Mouse (Mus musculus) neural tube, embryonic 10.5 days (tissue): ENCODE results near the gene Gm37240.
"Not testable (repeated sequence)": the region's sequence is repeated elsewhere in the genome, so short reads cannot be mapped to it uniquely, and the experiment has no call there.

Experiments used
- DNase-seq: peaks from one replicate; pipeline ENCODE4 v3.0.0-alpha.2; 2017; ENCODE audit warnings: low spot score; ENCODE audit errors: extremely low spot score

Gene Gm37240

DNA sequence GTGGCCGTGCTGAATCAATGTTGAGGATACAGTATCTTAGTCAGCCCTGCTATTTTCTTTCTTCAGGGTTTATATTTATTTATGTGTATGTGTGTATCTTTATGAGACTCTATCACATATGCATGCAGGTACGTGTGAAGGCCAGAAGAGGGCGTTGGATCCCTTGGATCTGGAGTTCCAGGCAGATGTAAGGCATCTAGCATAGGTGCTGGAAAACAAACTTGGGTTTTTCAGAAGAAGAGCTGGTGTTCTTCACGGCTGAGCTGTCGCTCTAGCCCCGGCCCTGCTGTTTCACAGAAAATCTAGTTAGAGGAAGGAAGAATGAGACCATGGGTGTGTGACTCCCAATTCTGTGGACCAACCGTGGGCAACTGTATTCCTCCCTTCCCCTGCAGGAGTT is 1229.3 kb downstream of the Gm37240 start:
- DNase-seq = no peak

DNA sequence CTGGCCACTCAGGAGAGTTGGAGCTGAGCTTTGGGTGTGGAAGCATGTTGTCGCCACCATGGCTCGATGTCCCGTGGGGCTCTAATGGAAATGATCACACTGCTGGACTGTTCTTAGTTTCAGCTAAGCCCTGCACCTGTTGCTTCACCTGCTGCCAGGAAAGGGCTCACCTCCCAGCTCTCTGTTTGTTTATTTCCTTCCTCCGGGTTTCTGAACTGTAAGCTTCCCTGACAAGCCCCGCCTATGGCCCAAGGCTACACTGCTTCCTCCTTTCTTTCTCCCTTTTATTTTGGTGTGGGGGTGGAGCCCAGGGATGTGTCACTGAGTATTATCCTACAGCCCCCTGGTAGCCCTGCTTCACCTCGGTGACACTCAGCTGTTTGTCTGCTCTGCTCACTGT is 1230.1 kb downstream of the Gm37240 start:
- no peak for DNase-seq

DNA sequence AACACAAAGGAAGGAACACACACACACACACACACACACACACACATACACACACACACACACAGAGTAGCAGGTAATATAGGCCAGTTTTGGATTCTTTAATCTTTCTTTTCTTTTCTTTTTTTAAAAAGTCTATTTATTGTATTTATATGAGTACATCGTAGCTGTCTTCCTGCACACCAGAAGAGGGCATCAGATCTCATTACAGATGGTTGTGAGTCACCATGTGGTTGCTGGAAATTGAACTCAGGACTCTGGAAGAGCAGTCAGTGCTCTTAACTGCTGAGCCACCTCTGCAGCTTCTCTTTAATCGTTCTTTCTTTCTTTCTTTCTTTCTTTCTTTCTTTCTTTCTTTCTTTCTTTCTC is 1231.5 kb downstream of the Gm37240 start:
- not testable (repeated sequence) for DNase-seq

DNA sequence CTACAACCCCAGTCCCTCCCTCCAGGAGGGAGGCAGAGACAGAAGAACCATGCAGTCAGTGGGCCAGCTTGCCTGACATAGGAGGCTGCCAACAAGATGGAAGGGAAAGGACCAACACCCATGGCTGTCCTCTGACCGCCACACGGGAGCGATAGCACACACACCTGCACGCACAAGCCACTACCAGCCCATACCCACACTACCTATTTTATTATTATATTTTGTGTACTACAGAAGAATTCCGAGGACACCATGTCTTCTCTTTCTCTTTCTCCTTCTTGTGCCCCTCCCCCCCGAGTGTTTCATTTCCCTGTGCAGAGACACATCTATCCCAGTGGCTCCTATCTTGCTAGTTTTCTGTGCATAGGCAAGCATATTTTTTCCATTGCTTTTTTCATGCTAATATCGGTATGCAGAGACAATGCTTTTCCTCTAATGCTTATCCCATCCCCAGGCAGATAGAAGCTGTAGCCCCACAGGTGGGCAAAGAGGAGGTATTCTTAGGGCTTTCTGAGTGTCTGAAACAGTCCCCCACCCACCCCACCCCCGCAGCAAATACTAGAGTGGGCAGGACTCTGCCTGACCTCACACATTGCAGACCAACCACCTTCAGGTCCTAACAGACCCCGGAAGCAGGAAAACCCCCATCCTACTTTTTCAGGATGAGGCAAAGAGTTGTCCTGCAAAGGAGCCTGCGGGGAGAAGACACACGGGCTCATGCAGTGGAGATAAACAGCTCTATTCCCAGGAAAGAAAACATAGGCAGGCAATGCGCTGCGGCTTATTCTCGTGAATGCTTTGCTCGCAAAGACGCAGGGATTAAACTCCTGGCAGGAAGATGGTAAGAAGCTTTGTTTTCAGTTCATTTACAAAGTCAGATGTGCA is 1232.2 kb downstream of the Gm37240 start:
- no peak for DNase-seq

DNA sequence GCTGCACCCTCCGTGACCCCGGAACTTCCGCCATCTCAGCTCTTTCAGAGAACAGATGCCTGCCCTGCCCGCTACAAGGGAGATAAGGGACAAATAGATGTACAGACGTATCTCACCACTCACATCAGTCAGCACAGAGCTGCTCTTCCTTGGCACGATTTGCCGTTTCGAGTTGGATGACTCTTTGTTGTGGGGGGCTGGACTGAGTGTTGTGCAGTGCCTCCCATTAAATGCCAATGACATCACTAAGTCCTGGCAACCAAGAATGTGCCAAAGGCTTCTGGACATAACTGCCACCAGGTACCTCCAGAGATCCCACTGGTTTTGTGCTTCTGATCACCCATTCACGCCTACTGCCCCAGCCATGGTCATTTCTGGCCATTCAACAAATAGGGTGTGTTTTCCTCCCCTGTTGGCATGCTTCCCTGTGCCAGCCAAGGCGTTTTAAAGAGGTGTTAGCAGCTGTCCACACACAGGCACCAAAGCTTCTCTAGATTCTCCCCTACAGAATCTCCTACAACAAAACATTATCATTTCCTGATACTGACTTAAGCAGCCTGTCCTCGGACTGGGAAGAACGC is 1233.0 kb downstream of the Gm37240 start:
- DNase-seq = no peak

DNA sequence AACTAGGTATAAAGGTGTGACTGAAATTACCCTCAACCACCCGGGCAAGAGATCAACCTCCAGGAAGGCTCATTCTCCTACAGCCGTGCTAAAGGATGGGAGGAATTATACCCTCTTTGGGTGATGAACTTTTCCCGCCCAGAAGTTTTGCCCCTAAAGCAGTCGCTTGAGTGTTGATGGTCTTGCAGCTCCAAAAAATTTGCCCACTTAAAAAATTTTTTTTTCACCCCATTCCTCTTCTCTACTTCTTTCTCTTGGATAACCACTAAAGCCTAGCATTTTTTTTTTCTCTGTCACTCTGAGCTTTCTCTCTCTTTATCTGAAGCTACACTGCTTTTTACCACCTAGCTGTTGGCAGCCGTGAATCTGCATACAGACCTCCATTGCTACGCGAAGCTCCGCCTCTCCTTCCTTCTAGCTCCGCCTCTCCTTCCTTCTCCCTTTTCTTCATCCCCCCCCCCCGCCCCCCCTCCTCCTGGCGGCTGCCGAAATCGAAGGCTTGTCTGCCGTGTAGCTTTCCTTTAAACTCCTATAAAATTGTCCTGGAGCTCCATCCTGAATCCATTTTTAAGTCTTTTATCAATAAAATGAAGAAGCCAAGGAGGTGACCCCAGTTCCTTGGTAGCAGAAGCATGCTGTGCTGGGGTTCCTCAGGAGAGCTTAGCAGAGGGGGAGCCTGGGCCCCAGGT is 1233.6 kb downstream of the Gm37240 start:
- peak; percentile 43 for DNase-seq

DNA sequence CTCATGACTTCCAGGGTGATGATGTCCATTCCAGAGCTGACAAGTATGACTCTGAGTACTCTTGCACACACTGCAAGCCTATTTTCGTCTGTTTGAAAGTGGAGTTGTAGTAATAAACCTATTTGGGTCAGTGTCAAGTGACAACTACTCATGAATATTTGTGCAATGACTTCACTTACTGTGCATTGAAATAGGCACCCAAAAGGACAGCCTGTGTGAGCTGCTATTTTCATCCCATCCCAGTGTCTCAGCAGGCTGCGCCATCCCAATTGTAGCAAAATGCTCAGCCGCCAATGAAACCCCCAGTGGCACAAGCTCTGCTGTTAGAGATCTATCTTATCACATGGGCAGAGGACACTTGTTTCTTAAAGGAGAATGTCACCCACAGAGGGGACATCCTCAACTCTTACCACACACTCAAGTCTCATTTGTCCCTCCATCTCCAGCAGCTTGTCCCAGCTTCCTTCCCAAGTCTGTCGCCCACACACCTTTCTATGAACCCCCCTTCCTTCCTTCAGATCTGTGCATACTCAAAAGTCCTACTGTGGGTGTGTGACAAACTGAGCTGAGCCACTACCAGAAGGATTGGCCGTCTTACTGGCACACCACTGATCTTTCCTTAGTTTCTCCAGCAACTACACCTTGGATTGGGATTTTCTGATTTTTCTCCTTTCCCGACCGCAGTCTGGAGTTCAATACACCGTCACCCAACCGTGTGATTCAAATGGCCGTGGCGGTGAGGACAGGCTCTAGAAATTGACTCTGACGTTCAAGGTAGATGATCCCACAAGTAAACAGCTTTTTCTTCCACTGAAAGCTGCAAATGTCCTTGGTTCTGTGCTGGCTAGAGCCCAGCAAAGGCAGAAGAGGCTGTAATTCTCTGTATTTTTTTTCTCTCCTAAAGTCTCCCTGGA is 1234.4 kb downstream of the Gm37240 start:
- no peak for DNase-seq

DNA sequence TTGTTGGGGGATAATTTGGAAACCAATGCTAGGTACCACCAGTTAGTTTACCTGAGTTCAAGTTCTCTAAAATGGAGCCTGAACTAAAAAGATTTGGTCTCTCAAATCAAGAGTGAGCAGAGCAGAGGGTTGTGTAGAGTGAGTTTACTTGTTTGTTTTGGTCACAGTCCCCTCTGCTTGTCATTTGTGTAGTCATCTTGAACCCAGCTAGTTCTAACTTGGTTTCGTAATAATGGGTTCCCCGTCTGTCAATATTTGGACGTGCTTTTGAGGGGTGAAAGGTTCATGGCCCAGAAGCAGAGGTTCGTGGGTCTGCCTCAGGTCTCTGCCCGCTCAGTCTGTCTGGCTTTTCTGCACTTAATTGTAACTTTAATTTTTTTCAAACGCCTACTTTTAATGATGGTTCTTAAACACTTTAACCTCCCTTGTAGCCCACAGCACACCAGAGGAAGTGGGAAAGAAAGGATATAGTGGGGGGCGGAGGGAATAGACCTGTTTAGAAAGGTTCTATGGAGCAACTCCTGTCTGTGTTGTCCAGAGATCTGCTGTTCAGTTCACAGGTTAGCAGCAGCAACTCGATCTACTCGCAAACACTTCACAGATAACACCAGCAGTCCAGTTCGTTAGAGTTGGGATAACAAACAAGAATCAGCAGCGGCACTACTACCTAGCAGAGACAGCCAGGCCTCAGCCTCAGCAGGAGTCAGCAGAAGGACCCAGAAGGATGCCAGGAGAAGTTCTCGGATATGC is 1237.6 kb downstream of the Gm37240 start:
- no peak for DNase-seq

DNA sequence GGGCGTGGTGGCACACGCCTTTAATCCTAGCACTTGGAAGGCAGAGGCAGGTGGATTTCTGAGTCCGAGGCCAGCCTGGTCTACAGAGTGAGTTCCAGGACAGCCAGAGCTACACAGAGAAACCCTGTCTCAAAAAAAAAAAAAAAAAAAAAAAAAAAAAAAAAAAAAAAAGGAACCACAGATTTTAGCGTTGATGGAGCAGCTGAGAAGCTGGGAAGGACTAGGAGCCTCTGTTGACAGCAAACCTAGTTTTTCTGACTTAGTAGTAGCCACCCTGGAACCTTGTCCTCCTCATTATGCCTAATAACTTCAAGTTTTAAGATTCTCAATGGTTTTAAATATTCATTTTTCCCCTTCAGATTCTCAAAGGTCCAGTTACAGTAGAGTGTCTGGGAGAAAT is 1239.2 kb downstream of the Gm37240 start:
- not testable (repeated sequence) for DNase-seq

DNA sequence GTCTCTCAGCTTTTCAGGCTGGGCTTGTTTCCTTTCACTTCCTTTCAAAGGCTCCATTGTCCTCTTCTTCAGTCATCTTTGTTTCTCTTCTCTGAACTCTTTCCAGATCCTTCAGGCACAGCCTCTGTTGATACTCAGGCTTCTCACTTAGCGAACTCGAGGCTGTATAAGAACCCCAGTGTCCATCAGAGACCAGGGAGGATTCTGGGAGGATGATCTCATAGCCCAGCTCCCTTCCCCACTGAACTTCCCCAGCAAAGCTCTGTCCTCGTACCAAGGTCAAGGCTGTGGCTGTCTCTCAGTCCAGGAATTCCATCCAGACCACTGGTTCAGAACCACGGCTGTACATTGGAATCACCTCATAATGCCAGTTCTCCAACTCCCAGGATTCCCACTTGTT is 1239.7 kb downstream of the Gm37240 start:
- DNase-seq = no peak

DNA sequence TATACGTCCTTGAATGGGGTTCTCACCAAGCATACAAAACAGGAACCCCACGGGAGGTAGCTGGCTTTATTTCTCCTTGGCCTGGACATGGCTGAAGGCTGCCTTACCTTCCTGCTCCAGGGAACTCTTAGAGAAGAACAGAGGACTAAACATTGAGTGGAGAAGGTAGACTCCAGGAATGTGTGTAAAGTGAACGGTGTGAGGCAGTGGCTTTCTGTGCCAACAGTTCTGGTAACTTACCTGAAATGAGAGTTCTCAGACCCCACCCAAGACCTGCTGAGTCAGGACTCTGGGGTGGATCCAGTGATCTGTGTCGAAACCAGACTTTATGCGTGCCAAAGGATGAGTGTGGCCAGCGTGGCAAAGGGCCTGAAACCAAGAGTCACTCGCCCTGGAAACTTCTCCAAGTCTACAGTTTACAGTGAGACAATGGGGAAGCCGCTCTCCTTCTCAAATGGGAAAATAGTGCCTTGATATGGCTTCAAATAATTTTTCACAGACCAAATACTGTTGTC is 1240.9 kb downstream of the Gm37240 start:
- no peak for DNase-seq

DNA sequence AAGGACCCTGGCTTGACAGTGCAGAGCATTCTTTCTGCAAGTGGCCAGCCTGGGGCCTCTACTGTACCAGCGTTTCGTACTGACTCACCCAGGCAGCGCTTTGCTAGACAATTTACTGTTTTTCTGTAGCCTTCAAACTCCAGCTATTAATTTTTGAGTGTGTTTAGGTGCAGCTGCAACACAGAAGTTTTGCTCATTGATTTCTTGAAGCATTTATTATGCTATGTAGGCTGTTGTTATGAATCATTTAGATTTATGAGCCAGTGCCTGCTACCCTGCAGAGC is 1241.4 kb downstream of the Gm37240 start:
- DNase-seq = no peak

DNA sequence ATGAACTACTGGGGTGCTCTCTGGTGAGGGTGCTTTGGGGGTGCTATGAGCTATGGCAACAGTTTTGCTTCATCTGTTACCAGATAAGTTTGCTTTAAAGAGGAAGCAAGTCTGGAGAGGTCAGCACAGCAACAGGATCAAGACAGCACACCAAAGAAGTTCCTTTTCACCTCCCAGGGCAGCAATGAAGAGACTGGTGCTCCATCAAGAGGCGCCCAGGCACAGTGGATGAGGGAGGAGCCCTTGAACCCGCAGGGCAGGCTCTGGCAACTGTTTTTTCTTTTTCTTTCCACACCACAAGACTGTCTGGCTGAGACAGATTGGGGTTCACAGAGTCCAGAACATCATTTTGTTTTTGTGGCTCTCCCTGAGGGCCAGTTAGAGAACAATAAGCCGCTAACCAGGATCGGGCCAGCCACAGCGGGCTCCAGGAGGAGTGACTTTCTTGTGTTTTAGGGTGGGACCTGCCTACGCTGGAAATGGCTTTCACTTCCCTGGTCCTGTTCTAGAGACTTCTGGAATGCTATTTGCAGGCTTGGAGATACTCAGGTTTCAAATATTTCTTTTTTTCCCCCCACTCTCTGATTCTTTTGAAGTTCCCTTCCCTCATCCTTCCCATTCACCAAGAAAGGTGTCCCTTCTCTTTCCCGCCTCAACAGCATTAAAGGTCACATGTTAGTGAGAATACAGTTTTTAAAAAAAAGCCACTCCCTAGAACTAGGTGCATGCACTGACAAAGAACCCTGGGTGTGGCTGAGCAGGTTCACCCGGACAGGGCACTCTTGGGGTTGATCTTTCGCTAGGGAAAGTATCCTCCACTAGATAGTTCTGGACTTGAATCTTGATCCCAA is 1241.9 kb downstream of the Gm37240 start:
- no peak for DNase-seq

DNA sequence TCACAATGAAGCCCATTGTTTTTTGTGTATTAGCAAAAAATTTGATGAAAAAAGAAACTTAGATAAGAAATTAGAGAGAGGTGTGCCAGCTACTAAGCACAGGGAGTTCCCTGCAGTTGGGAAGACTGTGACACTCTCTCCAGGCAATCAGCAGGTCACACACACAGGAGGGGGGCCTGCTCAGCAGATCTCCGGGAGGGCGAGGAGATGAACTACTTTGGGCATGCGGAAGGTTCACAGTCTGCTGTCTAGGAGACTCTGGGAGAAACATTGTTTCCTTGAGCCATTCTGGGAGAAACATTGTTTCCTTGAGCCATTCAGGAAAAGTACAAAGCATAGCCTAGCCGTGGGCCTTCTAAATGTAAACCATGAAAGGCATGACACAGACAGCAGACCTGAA is 1244.4 kb downstream of the Gm37240 start:
- DNase-seq = no peak

DNA sequence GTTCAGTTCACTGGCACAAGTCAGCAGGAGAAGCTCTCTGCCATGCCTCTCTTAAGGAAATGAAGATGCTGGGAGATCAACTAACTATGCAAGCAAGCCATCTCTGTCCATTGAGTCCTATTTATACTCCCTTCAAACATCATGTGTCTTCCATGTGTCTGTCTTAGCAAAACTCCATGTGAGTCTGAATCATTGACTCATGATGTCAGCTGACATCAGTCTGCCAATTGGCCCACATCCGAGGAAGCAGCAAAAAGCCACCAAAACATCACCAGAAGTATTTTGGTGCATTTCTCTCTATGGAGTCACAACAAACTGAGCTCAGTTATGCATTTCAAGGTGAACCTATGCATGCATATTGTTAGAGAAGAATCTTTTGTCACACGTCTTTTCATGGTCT is 1245.9 kb downstream of the Gm37240 start:
- no peak for DNase-seq

DNA sequence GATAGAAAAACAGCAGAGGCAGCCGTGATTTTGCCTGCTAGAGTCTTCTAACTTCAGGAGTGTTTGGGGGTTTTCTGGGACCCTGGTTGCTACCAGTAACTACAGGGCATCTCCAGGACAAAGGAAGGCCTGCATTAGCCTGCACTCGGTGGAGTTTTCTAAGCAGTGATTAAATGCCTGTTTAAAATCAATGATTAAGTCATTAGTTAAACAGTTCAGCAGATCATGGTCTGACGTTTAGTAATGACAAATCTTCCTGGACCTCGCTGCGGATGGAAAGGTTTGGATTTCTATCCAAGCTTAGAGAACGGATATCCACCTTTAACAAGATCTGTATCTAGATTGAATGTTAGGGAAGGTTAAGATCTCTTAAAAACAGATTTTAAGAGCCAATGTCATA is 1246.8 kb downstream of the Gm37240 start:
- DNase-seq = no peak

DNA sequence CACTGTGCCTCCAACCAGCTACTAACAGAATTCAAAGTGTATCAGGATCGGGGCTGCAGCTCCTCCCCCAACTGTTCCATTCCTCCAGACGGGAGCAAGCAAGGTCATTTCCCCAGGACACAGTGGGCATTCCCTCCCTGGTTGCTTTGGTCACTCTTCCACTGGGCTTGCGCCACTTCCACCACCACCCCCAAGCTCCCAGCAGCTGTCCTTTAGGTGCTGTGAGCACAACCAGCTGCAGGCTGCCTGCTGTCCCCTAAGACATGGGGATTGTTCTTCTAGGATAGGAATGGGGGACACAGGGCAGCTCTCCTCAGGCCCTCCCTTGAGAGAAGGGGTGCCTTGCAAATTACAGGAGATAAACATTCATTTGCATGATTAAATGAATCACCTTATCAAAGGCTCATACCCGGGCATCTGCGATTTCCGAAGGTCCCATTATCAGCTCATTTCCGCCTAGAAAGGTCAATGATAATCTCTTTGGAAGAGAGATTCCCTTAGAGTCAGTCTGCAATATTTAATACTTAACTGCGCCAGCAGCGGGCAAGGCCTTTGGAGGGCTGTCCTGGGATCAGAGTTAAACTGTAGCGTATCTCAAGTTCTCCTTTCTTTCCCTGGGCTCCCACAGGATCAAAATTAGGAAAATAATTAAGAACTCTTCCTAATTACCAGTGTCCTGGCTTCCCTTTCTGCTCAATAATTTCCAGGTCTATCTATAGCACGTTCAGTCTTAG is 1247.4 kb downstream of the Gm37240 start:
- no peak for DNase-seq

DNA sequence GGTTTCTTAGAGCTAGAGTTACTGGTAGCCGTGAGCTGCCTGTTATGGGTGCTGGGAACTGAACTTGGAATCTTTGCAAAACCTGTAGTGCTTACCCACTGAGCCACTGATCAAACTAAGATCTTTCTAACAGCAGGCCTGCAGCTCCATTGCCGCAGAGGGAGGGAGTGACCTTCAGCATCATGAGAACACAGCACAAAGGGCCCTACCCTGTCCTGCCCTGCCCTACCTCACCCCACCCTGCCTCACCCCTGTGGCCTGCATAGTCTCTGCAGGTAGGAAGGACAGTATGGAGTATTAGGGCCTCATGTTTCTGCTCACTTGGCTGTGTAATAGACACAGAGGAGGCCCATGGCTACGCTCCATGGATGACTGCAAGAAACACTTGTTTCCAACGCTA is 1248.5 kb downstream of the Gm37240 start:
- DNase-seq = no peak

DNA sequence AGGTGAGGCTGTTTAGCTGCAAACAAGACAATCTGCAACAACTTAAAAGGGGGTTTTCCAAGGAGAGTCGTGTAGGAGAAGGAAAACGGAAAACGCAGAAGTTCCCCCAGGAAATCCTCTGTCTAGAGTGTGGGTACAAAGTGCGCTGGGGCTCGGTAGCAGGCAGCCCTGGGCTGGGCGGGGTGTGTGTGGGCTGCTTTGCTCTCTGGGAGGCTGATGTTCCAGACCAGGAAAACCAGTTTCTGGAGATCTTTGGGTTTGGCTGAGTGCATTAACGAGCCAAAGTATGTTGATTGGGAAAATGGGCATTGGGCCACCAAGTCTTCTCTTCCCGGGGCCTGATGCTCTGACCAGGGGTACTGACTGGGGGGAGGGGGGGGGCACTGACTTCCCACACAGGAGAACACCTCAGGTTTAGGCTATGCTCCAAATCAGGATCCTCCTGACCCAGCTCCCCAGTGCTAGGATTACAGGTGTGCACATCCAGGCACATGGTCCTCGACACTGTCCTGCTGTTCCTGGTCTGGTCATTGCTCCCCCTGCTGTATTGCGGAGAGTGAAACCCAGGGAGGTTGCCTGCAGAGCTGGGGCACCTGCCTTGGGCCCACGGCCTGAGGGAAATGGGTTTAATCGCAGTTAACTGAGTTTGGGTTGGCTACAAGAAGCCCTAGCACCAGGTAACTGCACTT is 1249.3 kb downstream of the Gm37240 start:
- DNase-seq = no peak
